Mouse (Mus musculus) heart, embryonic 16.5 days (tissue): ENCODE data around the gene Sipa1l2. TPM values are rescaled to one million over a fixed set of nuclear protein-coding genes. Genes with fewer than 3 reads are reported as not detected.

Experiments
- ATAC-seq: fragments of 200-750 bp; cut with Nextera tagmentation; replicated peaks from 2 replicates; pipeline ENCODE4 v1.8.0; 2017; ENCODE audit warnings: moderate number of reproducible peaks; ENCODE audit not compliant: insufficient read depth, low FRiP score; ENCODE audit errors: extremely low read depth
- H3K27ac ChIP-seq: fragments of 300-500 bp; sonication (generic); 2 replicates; pipeline ENCODE4 v1.5.1; 2014; ENCODE audit warnings: mild to moderate bottlenecking, low read length, control low read depth, moderate library complexity
- H3K27me3 ChIP-seq: fragments of 300-500 bp; sonication (generic); 2 replicates; pipeline ENCODE4 v1.6.1; 2014; ENCODE audit warnings: low read length, mixed read lengths; ENCODE audit not compliant: control insufficient read depth, insufficient read depth
- H3K36me3 ChIP-seq: fragments of 300-500 bp; sonication (generic); 2 replicates; pipeline ENCODE4 v1.6.1; 2014; ENCODE audit not compliant: control insufficient read depth, insufficient read depth
- H3K4me1 ChIP-seq: fragments of 300-500 bp; sonication (generic); 2 replicates; pipeline ENCODE4 v1.6.1; 2014; ENCODE audit warnings: low read length, mixed read lengths; ENCODE audit not compliant: control insufficient read depth, insufficient read depth
- H3K4me2 ChIP-seq: fragments of 300-500 bp; sonication (generic); 2 replicates; pipeline ENCODE4 v1.6.1; 2014; ENCODE audit warnings: low read depth, mild to moderate bottlenecking, control low read depth, low read length
- H3K4me3 ChIP-seq: fragments of 300-500 bp; sonication (generic); 2 replicates; pipeline ENCODE4 v1.5.1; 2014; ENCODE audit warnings: mild to moderate bottlenecking, control low read depth, low read length
- H3K9ac ChIP-seq: fragments of 300-500 bp; sonication (generic); 2 replicates; pipeline ENCODE4 v1.6.1; 2014; ENCODE audit warnings: low read length, control low read depth
- H3K9me3 ChIP-seq: fragments of 300-500 bp; sonication (generic); replicated peaks from 2 replicates; pipeline ENCODE4 v1.6.1; 2016; ENCODE audit warnings: low read length; ENCODE audit not compliant: control insufficient read depth
- WGBS: fragments of 180-500 bp; shearing (Covaris S2); extraction: QIAGEN DNeasy Blood & Tissue Kit; methylation state at CpG from one replicate; pipeline ENCODE4 v1.1.7; 2014; 5-methylcytosine and 5-hydroxymethylcytosine counted together
- polyA plus RNA-seq: library from polyadenylated mRNA; unstranded; fragments of >200 nt; fragmentation: Nextera tagmentation; extraction: Ambion mirVana; gene quantifications from 2 replicates; pipeline ENCODE4 v1.2.1, GENCODE M21; 2015

Sipa1l2 gene
- polyA plus RNA-seq, 1 experiment from 2014 or later = 19.9 TPM

DNA sequence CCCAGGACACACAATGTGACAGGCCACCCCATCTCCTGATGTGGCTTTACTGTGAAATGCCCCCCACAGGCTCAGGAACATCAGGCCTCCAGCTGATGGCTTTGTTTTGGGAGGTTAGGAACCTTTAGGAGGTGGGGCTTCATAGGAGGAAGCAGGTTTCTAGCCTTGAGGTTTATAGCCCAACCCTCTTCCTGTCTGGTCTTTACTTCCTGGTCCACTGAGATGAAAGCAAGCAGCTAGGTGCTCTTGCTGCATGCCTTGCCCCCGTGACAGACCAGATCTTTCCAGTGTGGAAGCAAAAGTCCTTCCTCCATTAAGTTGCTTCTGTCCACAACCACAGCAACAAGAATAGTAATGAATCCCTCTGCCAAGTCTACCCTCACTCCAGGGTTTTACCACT lies 38.0 kb downstream of the Sipa1l2 start:
- no peaks in the 10 kb centered on the region for H3K9me3 ChIP-seq
- WGBS = 44% methylated on average over 1 of the region's 1 CpGs
- no peak for ATAC-seq

DNA sequence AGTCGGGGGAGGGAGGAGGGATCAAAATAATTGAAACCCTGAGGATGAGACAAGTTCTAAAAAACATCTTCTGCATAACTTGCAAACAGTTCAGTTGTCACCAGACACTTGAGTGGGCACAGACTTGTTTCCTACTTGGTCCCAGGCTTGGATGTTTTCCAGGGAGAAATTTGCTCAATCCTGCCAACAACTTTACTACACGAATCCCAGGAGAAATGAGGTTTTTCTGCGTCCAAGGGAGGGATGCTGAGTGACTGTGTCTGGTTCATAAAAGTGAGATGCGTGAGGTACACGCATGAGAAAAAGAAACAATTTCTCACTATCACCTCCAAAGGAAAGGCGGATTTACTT lies 38.5 kb downstream of the Sipa1l2 start:
- no peak overlapping the region for H3K4me2 ChIP-seq
- H3K4me1 ChIP-seq = peaks cover 98% of the 10 kb centered on the region
- H3K27me3 ChIP-seq = no peaks in the 10 kb centered on the region
- ATAC-seq = no peak
- WGBS = 41% methylated on average over 6 of the region's 6 CpGs
- no peaks in the 10 kb centered on the region for H3K9me3 ChIP-seq
- H3K9ac ChIP-seq = no peak overlapping the region
- H3K36me3 ChIP-seq = no peaks in the 10 kb centered on the region
- H3K27ac ChIP-seq = peak overlapping the region; percentile 83
- no peak overlapping the region for H3K4me3 ChIP-seq

More for the DNA sequence above, 38.0 kb downstream of the Sipa1l2 start:
- H3K9ac ChIP-seq = no peak overlapping the region
- H3K4me2 ChIP-seq = no peak overlapping the region
- H3K4me1 ChIP-seq = peaks cover 93% of the 10 kb centered on the region
- H3K27ac ChIP-seq = peak overlapping the region; percentile 83
- H3K36me3 ChIP-seq = no peaks in the 10 kb centered on the region
- H3K4me3 ChIP-seq = no peak overlapping the region
- no peaks in the 10 kb centered on the region for H3K27me3 ChIP-seq

DNA sequence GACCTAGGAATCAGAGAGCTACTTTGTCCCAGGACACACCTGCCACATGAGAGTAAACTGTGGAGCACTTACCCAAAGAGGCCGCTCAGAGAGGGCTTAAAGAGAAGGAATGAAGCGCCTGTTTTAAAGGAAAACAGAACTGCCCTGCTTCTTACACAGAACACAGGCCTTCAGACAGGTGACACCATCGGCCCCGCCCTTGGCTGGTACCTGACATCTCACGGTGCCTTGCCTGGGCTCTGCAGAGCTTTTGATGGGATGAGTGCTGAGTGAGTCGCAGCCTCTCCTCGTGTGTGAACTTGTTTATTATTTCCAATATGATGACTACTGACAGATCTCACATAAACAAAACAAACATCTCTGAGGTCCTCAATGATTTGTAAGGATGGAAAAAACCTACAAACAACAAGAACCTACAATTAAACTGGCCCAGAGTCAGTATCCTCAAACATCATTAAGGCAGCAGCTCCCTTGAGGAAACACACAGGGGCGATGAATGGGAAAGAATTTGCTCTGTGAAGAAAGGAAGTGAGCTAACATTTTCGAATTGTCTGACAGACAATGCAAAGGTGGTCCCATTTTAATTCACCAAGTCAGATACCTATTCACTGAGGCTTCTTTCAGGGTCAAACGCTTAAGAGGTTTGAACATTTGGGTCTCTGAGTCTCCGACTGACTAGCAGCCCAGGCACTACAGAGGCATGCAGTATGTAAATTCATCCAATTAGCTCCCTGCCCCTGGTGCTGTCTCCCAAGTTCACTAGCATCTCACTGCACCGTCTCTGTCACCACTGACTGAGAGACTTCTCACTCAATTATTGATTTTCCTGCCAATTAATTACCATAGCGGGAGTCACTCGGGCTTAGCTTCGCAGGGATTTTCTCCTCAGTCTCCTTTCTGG lies 39.2 kb downstream of the Sipa1l2 start:
- Histone ChIP-seq H3K27me3 (no peaks in the 10 kb centered on the region), H3K4me1 (peaks cover 98% of the 10 kb centered on the region), H3K36me3 (no peaks in the 10 kb centered on the region), H3K4me3 (no peak overlapping the region), H3K9me3 (no peaks in the 10 kb centered on the region), H3K9ac (no peak overlapping the region), H3K27ac (peak overlapping the region; percentile 46), H3K4me2 (no peak overlapping the region)
- ATAC-seq = no peak
- 58% methylated on average over 15 of the region's 15 CpGs for WGBS

DNA sequence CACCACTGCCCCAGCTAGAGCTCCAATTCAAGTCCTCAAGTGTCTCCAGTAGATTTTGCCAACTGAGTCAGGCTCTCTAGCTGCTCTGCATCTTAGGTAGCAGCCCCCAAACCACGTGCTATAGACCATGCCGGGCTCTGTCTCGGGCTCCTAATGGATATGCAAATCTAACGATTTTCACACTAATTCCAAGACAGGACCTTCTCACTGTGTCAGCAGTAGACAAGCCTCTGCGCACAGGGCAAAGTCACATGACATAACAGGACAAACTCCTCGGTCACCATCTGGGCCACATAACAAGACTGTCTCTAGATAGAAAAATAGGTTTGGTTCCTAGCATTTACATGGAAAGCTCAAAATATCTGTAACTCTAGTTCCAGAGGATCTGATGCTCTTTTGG lies 40.6 kb downstream of the Sipa1l2 start:
- Histone ChIP-seq H3K9ac (no peak overlapping the region), H3K4me2 (no peak overlapping the region)
- WGBS = 65% methylated on average over 6 of the region's 6 CpGs

DNA sequence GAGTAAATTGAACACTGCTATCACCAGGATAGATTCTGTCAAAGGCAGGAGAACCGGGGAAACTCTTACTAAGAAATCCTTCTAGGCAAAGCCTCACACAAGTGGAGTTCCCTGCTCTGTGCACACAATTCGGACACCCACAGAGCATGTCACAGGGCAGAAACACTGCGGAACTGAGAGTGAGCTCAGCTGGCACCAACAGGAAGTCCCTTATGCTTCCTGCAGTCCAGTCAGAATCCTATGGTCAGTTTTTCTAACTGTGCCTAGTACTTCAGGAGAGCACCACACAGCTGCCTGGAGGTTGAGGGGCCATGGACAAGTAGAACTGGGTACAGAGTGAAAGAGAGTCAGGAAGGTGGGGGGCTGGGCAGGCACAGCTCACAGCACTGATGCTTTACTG lies 41.7 kb downstream of the Sipa1l2 start:
- no peaks in the 10 kb centered on the region for H3K9me3 ChIP-seq
- H3K9ac ChIP-seq = 0 out of 2 replicates have a peak overlapping the region, but pooled peaks have one; percentile 8
- H3K4me2 ChIP-seq = no peak overlapping the region
- H3K36me3 ChIP-seq = no peaks in the 10 kb centered on the region
- H3K27me3 ChIP-seq = no peaks in the 10 kb centered on the region
- WGBS = 51% methylated on average over 3 of the region's 3 CpGs
- H3K4me3 ChIP-seq = no peak overlapping the region
- H3K27ac ChIP-seq = 0 out of 2 replicates have a peak overlapping the region, but pooled peaks have one; percentile 6
- ATAC-seq = no peak
- peaks cover 94% of the 10 kb centered on the region for H3K4me1 ChIP-seq

More for the DNA sequence above, 40.6 kb downstream of the Sipa1l2 start:
- H3K4me3 ChIP-seq = no peak overlapping the region
- no peaks in the 10 kb centered on the region for H3K27me3 ChIP-seq
- no peak for ATAC-seq
- H3K36me3 ChIP-seq = no peaks in the 10 kb centered on the region
- H3K4me1 ChIP-seq = peaks cover 94% of the 10 kb centered on the region
- H3K9me3 ChIP-seq = no peaks in the 10 kb centered on the region
- no peak overlapping the region for H3K27ac ChIP-seq

DNA sequence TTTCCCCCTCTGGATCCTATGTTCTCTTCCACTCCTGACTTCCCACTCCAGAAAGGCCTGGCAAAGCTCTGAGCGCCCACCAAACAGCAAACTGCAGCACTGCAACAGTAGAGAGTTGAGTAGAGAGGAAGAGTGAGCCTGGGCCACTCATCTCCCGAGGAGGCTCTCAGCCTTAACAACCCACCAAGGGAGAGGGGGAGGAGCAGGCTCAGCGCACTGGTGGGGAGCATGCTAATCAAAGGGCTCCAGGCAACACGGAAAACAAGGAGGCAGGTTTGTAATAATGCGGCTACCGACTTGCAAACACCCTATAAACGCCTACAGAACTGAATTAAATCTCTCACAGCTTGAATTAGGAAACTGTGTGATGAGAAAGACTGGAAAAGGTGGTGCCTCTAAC lies 42.6 kb downstream of the Sipa1l2 start:
- H3K27ac ChIP-seq = no peak overlapping the region

DNA sequence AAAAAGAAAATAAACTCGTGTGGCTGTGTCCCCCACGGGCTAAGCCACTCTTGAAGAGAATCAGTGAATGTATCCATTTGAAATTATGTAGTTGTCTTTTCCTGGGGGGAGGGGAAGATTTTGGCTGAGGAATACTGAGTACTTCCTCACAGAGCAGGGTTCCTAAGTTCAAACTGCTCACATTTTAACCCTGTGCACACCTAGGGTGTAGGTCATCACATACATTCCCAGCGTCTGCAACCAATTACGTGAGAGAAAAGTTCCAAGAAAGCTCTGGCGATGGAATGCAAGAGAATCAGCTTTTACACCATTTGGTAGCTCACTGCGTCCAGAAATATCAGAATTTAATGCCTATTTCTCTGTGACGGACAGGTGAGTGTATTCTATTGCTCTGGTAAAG lies 43.0 kb downstream of the Sipa1l2 start:
- H3K27ac ChIP-seq = no peak overlapping the region
- no peak overlapping the region for H3K9ac ChIP-seq
- peaks cover 93% of the 10 kb centered on the region for H3K4me1 ChIP-seq
- no peak overlapping the region for H3K4me3 ChIP-seq
- H3K9me3 ChIP-seq = no peaks in the 10 kb centered on the region
- 57% methylated on average over 7 of the region's 7 CpGs for WGBS
- H3K27me3 ChIP-seq = no peaks in the 10 kb centered on the region
- no peak for ATAC-seq
- no peaks in the 10 kb centered on the region for H3K36me3 ChIP-seq
- no peak overlapping the region for H3K4me2 ChIP-seq

More for the DNA sequence above, 42.6 kb downstream of the Sipa1l2 start:
- Histone ChIP-seq H3K4me1 (peaks cover 94% of the 10 kb centered on the region), H3K27me3 (no peaks in the 10 kb centered on the region), H3K4me3 (no peak overlapping the region), H3K9ac (no peak overlapping the region), H3K9me3 (no peaks in the 10 kb centered on the region), H3K36me3 (no peaks in the 10 kb centered on the region), H3K4me2 (no peak overlapping the region)
- WGBS = 22% methylated on average over 7 of the region's 7 CpGs
- no peak for ATAC-seq

DNA sequence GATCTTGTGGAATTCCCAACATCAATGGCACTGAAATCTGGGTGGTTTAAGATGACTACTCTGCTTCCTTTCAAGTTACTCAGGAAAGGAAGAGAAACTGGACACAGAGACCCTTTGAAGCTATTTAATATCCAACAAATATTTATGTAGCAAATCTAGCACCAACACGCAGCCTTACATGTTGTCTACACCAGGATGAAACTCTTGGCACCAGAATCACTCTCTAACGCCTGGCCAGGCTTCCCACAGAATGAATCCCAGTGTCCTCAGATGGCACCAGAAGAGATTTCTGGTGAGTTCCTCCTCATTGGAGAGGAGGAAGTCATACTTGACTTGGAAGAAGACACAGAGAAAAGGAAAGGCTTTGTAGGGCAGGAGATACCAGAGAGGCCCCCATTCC lies 45.1 kb downstream of the Sipa1l2 start:
- 70% methylated on average over 2 of the region's 2 CpGs for WGBS
- no peak for ATAC-seq
- no peaks in the 10 kb centered on the region for H3K9me3 ChIP-seq
- H3K27me3 ChIP-seq = no peaks in the 10 kb centered on the region
- no peak overlapping the region for H3K4me2 ChIP-seq
- no peak overlapping the region for H3K9ac ChIP-seq
- no peak overlapping the region for H3K4me3 ChIP-seq
- H3K4me1 ChIP-seq = peaks cover 82% of the 10 kb centered on the region
- H3K27ac ChIP-seq = no peak overlapping the region
- no peaks in the 10 kb centered on the region for H3K36me3 ChIP-seq

DNA sequence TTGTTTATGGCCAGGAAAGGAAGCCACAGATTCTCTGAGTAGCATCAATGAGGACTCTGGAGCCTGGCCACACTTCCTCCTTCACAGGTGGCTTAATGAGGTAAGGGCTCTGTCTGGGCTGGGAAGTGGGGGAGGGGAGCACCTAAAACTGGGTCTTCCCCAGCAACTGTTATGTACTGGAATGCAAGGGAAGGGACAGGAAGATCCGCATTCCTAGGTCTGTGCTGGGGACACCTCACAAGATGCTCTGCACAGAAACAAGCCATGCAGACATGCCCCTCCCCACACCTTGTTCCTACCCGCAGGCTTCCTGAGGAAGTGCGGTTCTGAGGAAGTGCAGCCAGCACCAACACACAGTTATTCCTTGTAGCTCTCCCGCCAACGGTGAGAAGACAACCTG lies 46.4 kb downstream of the Sipa1l2 start:
- peaks cover 79% of the 10 kb centered on the region for H3K4me1 ChIP-seq
- H3K9me3 ChIP-seq = no peaks in the 10 kb centered on the region
- ATAC-seq = no peak
- H3K4me2 ChIP-seq = no peak overlapping the region
- no peaks in the 10 kb centered on the region for H3K27me3 ChIP-seq
- H3K36me3 ChIP-seq = no peaks in the 10 kb centered on the region
- H3K4me3 ChIP-seq = no peak overlapping the region
- peak overlapping the region; percentile 59 for H3K27ac ChIP-seq
- 45% methylated on average over 5 of the region's 5 CpGs for WGBS
- no peak overlapping the region for H3K9ac ChIP-seq
